Mouse (Mus musculus) MEL (cell line): ENCODE measurements around the gene Rae1.

Source experiments
- CTCF ChIP-seq, 3 experiments: IDR thresholded peaks in 2 of 3; conservative IDR thresholded peaks in 1 of 3; 2 replicates each; pipeline ENCODE4 v1.5.1; 2011 to 2012; ENCODE audit warnings: low read length in 3 of 3, low read depth in 2 of 3, mild to moderate bottlenecking in 2 of 3, improper control_type of control experiment in 1 of 3, inconsistent platforms in 1 of 3, mixed read lengths in 1 of 3, moderate library complexity in 1 of 3; ENCODE audit not compliant: control insufficient read depth in 1 of 3, insufficient read depth in 1 of 3, poor library complexity in 1 of 3, severe bottlenecking in 1 of 3
- ELF1 ChIP-seq: IDR thresholded peaks from 2 replicates; pipeline ENCODE4 v1.6.1; 2014; ENCODE audit warnings: low read depth, mild to moderate bottlenecking, inconsistent platforms, low read length, improper control_type of control experiment, moderate library complexity
- GATA1 ChIP-seq: IDR thresholded peaks from 2 replicates; pipeline ENCODE4 v1.6.1; 2011; ENCODE audit warnings: low read depth, low read length, improper control_type of control experiment
- HCFC1 ChIP-seq: IDR thresholded peaks from 2 replicates; pipeline ENCODE4 v1.6.1; 2012; ENCODE audit warnings: low read depth, mild to moderate bottlenecking, inconsistent platforms, low read length, improper control_type of control experiment, moderate library complexity
- KAT2A ChIP-seq: conservative IDR thresholded peaks from 2 replicates; pipeline ENCODE4 v1.6.1; 2012; ENCODE audit warnings: low read depth, low read length, improper control_type of control experiment, inconsistent platforms
- MAX ChIP-seq: IDR thresholded peaks from 2 replicates; pipeline ENCODE4 v1.6.1; 2011; ENCODE audit warnings: low read length, improper control_type of control experiment
- MAZ ChIP-seq: IDR thresholded peaks from 2 replicates; pipeline ENCODE4 v1.6.1; 2012; ENCODE audit warnings: low read depth, mild to moderate bottlenecking, inconsistent platforms, low read length, improper control_type of control experiment
- MYB ChIP-seq: IDR thresholded peaks from 2 replicates; pipeline ENCODE4 v1.6.1; 2011; ENCODE audit warnings: mild to moderate bottlenecking, low read depth, low read length, improper control_type of control experiment
- POLR2A ChIP-seq, 2 experiments: IDR thresholded peaks; 2 replicates each; pipeline ENCODE4 v1.6.1; 2011 to 2012; ENCODE audit warnings: low read length in 2 of 2, mild to moderate bottlenecking in 2 of 2, control low read depth in 1 of 2, improper control_type of control experiment in 1 of 2, low read depth in 1 of 2, moderate library complexity in 1 of 2; ENCODE audit not compliant: control insufficient read depth in 1 of 2, insufficient read depth in 1 of 2, poor library complexity in 1 of 2
- POLR2AphosphoS2 ChIP-seq: IDR thresholded peaks from 2 replicates; pipeline ENCODE4 v1.6.1; 2011; ENCODE audit warnings: low read length, improper control_type of control experiment
- SMC3 ChIP-seq: IDR thresholded peaks from 2 replicates; pipeline ENCODE4 v1.6.1; 2011; ENCODE audit warnings: low read depth, low read length, improper control_type of control experiment
- TAL1 ChIP-seq: IDR thresholded peaks from 2 replicates; pipeline ENCODE4 v1.6.1; 2012; ENCODE audit warnings: mild to moderate bottlenecking, inconsistent platforms, low read length, moderate library complexity, mixed read lengths
- ZKSCAN1 ChIP-seq: IDR thresholded peaks from 2 replicates; pipeline ENCODE4 v1.6.1; 2012; ENCODE audit warnings: low read depth, mild to moderate bottlenecking, inconsistent platforms, low read length, improper control_type of control experiment, moderate library complexity
- ZNF384 ChIP-seq: IDR thresholded peaks from 2 replicates; pipeline ENCODE4 v1.6.1; 2012; ENCODE audit warnings: low read depth, mild to moderate bottlenecking, inconsistent platforms, low read length, improper control_type of control experiment

- no peak for TF ChIP-seq ZNF384
- no peak for TF ChIP-seq HCFC1
- TF ChIP-seq CTCF (IDR thresholded peaks at IDR 0.05 in 2 of 3, conservative IDR thresholded peaks at IDR 0.05 in 1 of 3; ENCODE audit: control insufficient read depth in 1 of 3, insufficient read depth in 1 of 3, low read depth in 2 of 3, low read length in 3 of 3, poor library complexity in 1 of 3, severe bottlenecking in 1 of 3), result no peak
- no peak for TF ChIP-seq TAL1
- no peak for TF ChIP-seq POLR2AphosphoS2
- TF ChIP-seq MYB, result no peak
- no peak for TF ChIP-seq MAZ
- no peak for TF ChIP-seq ZKSCAN1
- TF ChIP-seq POLR2A (IDR thresholded peaks at IDR 0.05; ENCODE audit: control insufficient read depth in 1 of 2, insufficient read depth in 1 of 2, low read depth in 1 of 2, low read length in 2 of 2, poor library complexity in 1 of 2), result no peak
- no peak for TF ChIP-seq SMC3
- TF ChIP-seq KAT2A, result no peak
- no peak for TF ChIP-seq GATA1
- TF ChIP-seq MAX, result no peak
- TF ChIP-seq ELF1, result no peak
Measured at GRCm38 (mm10) chr2:173041242-173041641, 41.3 kb downstream of the Rae1 start.
